Mouse (Mus musculus): ENCODE data around the gene Foxb1.

DNA sequence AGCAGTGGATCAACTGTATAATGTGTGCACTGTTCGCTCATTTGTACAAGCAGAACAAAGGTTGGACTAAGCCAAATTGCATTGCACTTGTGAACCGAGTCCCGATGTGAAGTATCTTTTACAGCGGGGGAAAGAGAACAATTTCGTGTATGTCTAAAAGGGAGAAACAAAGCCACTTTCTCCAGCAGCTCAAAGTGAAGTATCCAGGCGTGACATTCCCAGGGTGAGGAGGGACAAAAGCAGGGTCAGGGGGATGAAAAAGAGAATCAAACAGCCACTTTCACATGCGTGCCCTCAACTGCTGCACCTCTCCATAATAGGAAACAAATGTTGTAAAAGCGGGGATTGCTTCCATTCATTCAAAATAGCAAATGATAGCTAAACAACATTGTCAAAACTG is 5.6 kb upstream of the Foxb1 start:
- TF ChIP-seq POLR2A (IDR thresholded peaks at IDR 0.05; ENCODE audit: insufficient read length, low read depth) = no peak
- TF ChIP-seq MYOD1 (IDR thresholded peaks at IDR 0.05; ENCODE audit: control insufficient read depth in 1 of 3, insufficient read length in 2 of 3, low read depth in 2 of 3) = no peak
- TF ChIP-seq POLR2AphosphoS2 (IDR thresholded peaks at IDR 0.05; ENCODE audit: insufficient read length, low read depth) = no peak

All from myocyte (in vitro differentiated cells).